Mouse (Mus musculus) ES-CJ7 (cell line): ENCODE measurements around the gene Crnkl1.
"Not testable (repeated sequence)": the region's sequence is repeated elsewhere in the genome, so short reads cannot be mapped to it uniquely, and the experiment has no call there.

Experiments
- DNase-seq: peaks from one replicate; pipeline ENCODE4 v3.0.0; 2011; ENCODE audit warnings: low read depth, low spot score

Gene Crnkl1

DNA sequence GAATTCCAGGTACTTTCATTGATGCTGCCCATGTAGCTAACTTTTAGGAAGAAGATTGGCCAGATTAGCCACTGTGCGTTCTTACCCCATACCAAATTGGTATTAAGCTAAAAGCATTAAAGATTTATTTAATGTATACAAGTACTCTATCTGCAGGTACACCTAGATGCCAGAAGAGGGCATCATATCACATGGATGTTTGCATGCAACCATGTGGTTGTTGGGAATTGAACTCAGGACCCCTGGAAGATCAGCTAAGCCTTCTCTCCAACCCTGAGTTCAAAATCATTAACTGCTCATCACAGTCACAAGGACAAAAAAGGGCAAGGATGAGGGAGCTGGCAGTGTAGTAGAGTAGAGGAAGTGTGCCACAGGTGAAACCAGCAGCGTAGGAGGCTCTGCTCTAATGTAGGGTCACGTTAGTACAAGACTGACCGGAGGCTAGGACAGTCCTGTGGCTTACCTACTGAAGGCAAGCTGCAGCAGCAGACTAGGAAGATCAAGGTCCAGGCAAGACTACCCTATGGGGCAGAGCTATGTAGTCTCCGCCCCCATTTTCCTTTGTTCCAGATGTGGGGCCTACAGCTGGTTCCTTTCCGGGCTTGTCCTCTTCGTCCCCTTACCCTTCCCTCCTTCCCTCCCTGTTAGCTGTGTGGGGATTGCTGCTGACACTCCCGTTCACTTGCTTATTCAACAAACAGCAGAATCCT, 13.7 kb downstream of the Crnkl1 start:
- DNase-seq = no peak

DNA sequence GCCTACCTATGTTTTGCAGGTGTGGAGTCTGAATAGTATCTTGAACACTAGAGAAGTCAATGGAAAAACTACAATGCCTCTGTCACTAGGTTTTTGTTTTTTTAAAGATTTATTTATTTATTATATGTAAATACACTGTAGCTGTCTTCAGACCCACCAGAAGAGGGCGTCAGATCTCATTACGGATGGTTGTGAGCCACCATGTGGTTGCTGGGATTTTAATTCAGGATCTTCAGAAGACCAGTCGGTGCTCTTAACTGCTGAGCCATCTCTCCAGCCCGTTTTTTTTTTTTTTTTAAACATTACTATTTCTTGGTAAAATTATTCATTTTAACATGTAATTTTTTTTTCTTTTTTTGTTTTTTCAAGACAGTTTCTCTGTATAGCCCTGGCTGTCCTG, 28.9 kb downstream of the Crnkl1 start:
- not testable (repeated sequence) for DNase-seq

DNA sequence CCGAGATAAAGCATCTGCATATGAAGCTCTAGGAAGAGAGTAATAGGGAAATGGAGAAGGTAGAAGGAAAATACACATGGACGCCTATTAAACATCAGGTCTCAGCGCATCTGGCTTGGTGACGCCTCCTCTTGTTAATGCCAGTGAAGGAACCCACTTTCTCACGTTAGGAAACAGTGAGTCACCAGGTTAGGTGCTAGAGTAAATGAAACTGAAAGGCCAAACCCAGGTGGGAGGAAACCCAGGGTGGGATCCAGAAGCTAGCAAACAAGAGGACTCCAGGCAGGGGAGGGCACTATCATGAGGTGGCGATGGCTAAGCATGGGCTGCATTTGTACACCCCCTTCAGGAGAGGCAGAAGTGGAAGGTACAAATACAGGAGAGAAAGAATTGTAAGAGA, 29.7 kb downstream of the Crnkl1 start:
- no peak for DNase-seq

DNA sequence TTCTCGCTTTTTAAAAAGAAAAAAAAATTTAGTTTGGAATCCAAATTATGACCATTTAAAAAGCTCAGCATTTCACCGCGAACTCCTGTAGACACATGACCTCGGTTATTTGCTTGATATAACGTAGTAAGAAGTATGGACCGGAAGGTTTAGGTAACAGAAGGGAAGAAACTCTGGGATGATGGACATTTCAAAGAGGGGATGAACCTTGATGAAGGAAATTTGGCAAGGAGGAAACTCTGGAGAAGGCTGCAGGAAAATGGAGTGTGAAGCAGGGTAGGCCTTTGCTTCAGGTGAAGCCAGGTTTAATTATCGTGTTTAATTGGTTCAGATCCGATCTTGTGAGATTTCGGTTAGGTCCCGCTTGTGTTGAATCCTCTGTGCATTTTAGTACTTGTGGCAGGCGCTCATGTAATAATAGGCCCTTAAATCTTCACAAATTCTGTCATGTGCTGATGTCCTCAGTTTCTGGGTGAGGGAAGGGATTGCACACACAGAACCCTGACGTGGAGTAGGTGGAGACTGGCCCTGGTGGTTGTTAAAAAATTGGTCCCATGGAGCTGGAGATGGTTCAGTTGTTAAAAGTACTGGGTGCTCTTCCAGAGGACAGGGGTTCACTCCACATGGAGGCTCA, 30.7 kb downstream of the Crnkl1 start:
- DNase-seq = no peak

DNA sequence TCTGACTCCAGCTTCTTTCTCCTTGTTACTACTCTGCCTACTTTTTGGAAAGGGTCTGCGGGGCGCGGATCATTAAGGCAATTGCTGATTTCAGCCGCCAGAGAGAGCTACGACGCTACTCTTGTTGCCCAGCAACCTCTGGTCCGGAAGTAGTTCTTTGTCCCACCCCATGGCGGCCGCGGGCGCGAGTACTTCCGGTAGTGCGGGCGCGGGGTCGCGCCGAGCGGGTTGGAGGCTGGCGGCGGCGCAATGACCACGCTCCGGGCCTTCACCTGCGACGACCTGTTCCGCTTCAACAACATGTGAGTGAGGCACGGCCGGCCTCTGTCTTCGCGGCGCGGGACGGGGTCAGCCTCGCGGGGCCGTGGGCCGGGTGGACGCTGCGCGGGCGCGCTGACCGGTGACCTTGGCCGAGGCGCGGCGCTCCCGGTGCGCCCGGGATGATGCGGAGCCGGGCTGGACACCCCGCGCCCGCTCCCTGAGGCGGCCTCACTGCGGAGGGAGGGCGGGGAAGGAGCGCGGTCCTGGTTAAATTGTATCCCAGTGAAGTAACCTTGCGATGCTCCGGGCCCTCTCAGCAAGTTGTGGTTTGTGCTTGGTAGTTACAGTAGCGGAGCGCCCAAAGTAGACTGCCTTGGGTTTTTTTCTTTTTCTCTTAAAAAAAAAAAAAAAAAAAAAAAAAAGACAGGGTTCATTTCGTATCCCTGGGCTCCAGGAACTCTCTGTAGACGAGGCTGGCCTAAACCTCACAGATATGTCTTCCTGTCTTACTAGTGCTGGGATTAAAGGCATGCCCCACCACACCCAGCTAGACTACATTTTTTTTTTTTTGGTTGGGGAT, 31.5 kb downstream of the Crnkl1 start:
- DNase-seq = peak; percentile 93

DNA sequence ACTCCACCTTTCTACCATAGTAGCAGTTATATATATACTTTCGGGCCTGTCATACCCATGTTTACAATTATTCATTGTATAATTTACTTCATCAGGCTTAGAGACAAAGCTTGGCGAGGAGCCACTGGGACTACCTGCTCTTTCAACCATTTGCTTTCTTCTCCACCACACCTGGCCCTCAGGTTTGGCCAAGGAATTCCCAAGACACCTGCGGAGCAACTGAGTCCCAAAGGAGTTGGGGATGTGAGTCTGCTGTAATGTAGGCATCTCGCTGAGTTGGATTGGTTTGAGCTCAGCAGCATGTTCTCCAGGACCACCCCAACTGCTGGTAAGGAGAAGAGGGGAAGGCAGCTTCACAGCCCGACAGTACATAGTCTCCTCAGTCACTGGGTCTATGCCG, 33.0 kb downstream of the Crnkl1 start, which contains the start of gene Naa20:
TSS of gene Naa20 (plus strand) at position 239 of the 400 bp plus-strand sequence.
- no peak for DNase-seq

DNA sequence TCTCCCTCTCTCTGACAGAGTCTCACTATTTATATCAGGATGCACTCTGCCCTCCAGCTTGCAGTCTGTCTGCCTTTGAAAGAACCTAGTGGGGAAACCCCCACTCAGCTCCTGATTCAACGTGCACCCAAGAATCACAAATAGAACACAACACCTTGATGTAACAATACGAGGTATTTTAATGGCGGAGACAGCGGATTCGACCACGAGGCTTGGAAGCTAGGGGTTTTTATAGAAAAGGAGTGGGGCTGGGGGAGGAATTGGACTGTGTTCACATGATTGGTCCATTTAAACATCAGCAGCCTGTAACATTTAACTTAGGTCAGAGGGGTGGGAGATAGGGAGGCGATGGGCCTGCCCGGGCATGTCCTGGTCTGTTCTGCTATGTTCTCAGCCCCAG, 34.5 kb downstream of the Crnkl1 start:
- peak; percentile 41 for DNase-seq

DNA sequence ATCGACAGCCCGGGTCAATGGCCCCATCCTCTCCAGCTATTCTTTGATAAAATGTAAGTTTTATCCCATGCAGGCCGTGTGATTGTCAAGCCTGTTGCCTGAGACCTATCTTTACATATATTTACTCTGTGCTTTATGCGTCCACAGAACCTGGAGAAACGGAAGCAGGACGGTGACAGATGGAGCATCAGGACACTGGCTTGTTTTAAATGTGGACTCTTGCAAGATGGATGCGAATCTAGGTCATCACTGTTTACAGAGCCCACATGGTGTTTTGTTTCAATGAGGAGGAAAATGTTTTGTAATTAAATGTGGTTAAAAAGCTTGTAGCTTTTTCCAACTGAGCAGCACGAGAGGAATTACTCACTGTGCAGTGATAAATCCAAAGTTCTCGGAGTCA, 36.7 kb downstream of the Crnkl1 start:
- no peak for DNase-seq

DNA sequence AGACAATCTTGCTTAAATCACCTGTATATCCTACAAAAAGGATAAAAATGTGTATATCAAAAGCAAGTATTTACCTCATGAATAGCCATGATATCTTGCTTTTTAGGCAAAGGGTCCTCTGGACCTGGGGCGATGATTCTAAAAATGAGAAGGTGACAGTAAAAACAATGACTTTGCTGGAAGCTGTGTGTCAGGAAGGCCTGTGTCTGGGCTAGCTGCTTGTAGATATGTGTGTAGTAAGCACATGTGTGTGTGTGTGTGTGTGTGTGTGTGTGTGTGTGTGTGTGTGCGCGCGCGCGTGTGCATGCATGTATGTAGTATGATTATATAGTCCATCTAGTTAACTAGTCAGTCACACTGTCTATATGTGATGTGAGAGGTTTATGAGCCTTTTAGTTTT, 41.1 kb downstream of the Crnkl1 start:
- no peak for DNase-seq

DNA sequence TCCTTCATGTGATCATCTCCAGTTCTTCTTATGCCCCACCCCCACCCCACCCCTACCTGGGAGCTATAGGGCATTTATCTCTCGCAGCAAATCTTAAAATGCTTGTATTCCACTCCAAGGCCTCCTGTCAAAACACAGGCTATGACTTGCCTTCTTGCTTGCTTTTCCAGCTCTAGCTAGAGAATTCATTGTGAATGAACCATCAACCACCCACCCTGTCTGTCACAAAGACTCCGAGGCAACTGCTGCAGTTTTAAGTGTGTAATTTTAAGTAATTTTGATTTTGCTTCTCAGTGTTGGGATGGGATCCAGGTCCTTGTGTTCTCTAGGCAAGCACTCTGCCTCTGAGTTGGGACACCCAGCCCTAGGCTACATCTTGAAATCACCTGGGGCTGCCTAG, 44.2 kb downstream of the Crnkl1 start:
- DNase-seq = no peak

DNA sequence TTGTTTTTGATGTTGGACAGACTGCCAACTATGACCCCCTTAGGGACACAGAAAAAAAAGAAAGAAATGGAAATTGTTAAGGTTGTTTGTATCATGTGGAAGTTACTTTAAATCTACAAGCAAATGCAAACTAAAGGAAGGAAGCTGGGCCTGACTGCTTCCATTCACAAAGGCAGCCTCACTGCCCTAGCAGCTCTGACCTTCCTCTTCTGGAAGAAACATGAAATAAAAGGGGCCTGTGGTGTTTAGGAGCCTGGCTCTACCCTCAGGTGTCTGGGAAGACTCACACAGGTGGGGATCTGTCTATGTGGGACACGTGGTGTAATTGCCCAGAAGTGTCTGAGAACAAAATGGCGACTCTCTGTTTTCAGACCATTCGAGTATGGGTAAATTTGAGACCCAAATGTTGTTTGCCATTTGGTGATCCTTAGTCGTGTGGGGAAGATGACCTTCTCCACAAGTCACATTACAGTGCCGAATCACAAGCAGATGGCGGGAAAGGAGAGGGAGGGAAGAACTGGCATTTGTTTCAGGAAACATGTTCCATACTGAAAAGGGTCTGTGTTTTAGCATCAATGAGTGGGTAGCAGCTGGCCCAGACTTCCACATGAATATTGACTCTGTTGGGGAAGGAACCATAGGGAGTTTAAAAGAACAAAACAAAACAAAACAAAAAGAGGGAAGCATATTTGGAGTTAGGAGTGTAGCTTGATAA, 45.9 kb downstream of the Crnkl1 start:
- DNase-seq = no peak

DNA sequence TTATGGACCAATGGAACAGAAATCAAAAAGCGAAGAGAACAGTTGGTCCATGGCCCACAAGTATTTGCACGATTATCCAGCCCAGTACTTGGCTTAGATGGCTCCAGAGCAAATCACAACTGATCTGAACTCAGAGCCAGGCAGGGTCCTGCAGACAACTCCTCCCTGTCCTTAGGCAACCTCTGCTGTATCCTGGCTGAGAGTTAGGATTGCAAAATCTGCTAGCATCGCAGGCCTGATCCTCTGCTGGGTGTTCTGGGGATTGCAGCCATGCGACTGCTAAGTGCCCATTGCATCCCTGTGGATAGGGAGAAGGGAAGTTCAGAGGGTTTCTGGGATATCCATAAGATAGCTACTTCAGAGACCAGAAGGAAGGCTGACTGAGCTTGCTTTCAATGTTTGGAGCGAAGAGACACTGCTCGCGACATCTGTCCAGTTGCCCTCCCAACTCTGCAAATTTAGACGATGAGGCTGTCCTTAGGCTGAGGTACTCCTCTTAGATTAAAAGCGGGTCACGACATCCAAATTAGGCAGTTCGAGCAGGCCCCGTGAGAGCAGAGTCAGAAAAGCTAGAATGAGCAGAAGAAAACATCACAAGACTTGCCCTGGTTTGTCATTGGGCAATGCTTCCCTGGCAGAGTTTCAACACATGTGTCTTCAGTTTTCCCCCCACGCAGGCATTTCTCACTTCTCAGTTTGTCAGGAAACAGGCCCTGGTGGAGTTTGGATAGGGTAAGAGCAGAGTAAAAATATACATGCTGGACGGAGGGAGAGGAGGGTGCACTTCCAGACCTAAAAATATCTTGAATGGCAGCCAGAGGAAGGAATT, 46.7 kb downstream of the Crnkl1 start:
- DNase-seq = peak; percentile 71

DNA sequence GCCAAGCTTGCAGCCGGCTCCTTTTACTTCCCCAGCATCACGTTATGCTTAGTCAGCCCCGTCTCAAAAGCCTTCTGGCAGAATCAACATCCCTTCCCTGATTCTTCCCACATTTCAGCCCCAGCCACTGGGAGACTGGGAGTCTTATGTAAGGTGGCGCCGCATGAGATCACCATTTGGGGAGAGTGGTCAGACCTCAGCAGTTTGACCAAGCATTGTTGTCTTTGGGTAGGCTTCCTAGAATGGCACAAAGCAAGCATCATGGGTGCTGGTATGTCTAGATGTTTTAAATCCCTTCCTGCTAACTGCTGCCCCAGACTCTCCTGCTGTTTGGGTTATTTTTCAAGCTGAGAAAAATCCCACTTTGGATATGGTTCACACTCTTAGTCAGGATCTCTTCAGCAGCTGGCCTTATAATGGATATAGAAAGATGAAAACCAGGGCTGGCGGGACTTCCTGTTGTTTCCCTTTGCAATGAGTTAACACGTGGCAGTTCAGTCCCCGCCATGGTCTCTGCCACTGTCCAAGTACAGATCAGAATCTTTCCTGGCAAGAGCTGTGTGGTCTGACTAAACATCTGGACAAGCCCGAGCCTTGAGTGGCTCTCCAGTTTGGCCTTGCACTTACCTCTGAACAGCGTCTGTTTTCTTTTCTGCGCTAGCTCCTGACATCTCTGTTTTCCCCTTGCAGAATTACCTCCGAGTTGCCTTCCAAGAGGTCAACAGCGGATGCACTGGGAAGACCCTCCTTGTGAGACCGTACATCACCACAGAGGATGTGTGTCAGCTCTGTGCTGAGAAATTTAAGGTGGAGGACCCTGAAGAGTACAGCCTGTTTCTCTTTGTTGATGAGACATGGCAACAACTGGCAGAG, 49.7 kb downstream of the Crnkl1 start:
- DNase-seq = no peak

DNA sequence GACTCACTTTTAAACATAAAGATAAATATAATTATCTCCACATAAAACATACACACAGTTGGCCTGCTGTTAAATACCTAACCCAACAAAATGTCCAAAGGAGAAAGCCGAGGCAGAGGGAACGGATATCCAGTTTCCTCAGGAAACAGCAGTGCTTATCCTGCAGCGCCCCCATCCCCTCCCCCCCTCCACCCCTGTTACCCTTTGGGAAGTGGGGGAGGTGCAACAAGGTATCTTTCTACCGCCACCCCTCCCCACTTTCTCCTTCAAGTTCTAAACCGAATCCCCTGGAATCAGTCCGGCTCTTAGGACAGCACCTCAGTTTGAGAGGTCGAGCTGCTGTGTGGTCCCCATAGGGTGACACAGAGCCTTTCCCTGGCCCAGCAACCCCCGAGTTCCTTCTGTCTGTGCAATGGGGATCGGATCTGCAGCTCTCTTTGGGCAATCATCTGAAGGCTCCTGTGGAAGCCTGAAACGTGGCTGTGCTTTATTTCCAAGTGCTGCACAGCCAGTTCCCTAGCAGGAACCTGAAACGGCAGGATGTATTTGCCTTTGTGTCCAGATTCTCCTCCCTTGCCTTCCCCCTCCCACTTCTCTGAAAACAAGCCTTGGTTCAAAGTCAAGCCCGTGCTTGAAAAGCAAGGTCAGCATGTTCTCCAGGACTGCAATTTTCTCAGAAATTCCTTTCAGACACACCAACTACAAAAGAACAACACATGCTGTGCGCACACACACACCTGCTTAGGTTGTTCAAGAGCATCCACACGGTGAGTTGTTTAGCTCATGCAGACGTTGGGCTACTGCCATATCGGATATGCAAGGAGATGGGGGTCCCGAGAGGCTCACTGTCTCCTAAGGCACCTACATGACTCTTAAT, 50.5 kb downstream of the Crnkl1 start:
- DNase-seq = peak; percentile 57

DNA sequence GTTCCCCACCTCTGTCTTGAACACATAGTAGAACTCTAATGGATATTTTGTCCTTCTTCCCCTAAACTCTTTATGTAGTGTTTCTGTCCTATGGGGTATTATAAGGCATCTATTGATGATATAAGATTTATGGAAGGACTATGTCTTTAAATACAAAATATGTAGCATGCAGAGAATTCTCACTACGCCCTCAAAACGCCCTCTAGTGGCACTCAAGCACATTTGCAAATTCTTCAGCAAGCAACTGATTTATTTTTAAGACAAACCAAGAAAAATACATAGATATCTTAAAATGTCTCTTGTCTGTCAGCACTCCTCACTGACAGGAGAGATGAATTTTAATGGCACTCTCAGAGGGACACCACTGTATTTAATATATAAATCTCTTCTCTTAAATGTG, 52.4 kb downstream of the Crnkl1 start:
- no peak for DNase-seq

DNA sequence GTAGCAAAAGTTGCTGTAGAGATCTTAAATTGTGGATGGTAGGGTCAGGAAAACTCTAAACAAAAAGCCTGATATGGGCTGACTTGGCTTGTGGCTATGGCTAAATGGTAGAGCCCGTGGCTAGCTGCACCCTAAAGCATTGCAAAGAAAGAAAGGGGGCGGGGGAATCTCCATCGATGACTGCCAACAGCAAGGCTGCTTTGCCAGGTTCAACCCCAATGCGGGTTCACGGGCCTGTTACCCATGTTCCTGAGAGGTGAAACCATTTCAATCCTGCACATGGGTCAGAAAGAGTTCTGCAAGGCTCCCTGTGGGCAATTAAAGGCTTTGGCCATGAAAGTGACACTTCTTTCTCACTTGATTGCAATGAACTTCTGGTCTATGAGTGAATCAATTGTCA, 52.9 kb downstream of the Crnkl1 start:
- DNase-seq = no peak

DNA sequence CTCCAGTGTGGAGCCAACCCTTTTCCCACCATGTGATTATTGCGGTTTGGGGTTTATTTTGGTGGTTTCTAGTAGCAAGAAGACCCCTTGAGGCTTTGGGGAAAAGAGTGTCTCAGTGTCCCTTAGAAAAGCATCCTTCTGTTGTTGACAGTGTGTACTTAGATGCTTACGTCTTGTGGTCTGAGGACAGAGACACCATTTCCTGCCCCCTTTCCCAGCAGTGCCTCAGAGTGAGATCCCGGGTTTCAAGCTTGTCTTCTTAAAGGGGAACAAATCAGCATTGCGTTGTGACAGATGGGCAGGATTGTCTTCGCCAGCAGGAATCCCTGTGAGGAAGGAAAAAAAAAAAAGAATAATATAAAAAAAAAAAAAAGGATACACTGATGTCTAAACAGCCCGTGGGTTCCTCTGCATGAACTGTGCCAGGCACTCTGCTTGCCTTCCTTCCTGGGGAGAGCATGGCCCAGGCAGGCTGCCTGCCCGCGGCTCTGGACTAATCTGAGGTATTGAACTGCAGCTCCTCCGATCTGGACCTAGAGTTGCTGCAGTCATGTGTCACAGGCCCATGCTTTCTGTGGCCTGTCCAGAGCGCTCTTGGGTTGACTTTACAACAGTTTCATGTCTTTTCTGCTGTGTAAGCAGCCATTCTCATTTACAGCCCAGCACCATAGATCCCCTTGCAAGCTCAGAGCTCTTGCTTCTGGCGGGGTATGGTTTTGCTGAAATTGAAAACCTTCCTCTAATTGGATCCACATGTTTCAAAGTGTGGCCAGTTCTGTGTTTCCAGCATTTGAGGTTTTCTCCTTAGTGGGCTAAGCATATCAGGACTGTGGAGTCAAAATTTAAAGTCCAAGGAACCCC, 53.7 kb downstream of the Crnkl1 start:
- DNase-seq = no peak

DNA sequence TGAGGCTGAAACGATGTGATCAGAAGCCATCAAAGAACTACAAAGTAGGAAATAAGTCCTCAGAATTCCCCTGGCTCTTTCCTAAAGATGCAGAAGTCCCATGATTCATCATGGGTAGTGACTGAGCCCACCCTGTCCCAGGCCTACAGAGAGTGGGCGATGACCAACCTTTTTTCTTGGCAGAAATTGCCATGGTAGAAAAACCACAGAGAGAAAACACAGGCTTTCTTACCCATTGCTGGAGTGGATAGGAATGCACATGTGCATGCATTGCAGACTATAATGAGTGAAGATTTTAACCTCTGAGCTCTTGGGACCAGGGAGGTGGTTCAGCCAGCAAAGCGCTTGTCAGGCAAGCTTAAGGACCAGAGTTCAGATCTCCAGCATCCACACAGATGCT, 57.6 kb downstream of the Crnkl1 start:
- no peak for DNase-seq
